Mouse (Mus musculus) frontal cortex, adult (tissue): ENCODE data around the gene Tbc1d1.
A peak's percentile ranks its signal among the peaks of the same experiment; 100 is the strongest.

ENCODE experiments used
- ATAC-seq: cut with Nextera tagmentation; 2 replicates; pipeline ENCODE4 v1.9.2; 2017; ENCODE audit warnings: mild to moderate bottlenecking, moderate library complexity, mixed read lengths; ENCODE audit not compliant: low TSS enrichment

Gene Tbc1d1

DNA sequence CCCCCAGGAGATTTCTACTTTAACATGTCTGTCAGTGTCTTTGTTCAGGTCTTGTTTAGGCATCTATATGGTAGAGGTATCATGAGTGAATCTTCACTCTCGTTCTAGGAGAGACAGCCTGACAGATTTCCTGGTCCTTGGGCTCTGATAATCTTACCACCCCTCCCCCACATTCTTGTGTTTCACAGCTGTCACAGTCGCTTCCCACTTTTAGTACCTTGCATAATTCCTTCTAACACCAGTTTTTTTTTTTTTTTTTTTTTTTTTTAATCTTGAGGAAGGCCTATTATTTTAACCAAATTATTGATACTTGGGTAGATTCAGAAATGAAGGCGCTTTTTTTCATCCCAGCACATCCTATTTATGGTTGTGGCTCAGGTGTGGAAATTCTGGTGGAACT, 81.6 kb downstream of the Tbc1d1 start:
- no peak for ATAC-seq

DNA sequence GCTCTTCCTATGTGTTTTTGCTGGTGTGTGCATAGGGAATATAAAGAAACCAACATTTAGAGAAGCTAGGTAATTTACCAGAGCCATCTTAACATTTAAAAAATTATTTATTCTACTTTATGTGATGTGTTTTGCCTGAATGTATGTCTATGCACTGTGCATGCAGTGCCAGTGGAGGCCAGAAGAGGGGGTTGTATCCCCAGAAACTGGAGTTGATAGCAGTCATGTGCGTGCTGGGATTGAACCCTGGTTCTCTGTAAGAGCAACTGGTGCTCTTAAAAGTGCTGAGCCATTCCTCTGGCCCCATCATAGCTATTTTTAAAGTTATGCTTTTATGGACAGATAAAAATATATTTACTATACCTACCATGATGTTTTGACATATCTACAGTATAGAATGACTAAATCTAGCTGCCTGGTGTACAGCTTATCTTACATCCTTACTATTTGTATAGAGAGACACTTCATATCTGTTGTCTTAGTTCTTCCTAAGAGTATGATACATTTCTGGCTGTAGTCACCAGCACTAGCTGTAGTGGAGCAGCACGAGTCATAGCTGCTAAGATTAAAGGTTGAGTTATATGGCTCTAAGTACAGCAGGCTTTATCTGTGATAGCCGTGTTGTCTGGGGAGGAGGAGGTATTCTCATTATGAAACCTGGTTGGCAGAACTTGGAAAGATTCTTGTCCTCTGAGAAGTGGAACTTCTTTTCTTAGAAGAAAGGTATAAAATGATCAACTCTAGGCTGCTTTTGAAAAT, 83.0 kb downstream of the Tbc1d1 start:
- no peak for ATAC-seq

DNA sequence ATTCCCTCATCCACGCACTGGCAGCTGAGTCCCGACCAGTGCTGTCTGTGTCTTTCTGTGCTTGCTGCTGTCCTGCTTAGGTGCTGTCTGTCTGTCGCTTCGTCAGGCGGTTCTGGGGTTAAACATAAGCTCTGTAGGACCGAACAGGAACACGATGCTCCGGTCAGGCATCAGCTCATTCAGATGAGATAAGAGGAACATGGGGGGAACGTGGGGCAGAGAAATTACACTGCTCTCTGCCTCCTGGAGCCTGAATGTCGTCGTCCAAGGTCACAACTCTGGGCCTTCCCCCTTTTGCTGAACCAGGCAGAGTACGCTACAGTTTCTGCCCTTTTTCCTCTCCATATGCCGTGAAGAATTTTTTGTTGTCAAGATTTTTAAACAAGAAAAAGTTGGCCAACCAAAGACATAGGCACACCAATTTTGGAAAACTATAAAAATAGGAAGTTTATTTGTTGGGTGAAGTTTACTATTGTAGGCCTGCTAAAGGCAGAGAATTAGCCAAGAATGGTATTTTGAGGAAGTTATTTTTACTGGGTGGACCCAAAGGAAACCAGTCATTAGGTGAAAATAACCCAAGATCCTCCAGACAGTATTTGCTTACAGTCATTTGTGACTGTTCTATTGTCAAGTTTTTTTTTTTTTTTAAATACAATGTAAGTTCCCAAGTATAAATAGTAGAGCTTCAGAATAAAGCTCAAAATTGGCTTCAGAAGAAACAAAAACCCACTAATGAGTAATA, 85.0 kb downstream of the Tbc1d1 start:
- ATAC-seq, result no peak

DNA sequence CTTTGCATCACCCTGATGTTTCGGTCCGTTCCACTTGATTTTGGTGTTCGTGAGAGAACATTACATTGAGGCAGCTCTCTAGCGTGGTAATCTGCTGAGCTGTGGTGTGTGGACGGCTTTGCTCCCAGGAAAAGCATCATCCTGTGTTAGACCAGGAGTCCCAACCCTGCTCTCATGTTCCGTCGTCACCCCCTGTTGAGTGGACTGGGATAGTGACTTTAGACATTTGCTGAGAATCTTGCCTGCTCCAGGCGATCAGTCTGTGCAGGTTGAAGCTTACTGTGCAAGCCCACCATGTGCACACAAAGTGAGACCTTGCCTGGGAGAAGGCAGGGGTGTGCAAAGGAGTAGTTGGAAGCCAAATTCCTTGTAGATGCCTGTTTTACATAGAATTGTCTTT, 85.8 kb downstream of the Tbc1d1 start:
- no peak for ATAC-seq

DNA sequence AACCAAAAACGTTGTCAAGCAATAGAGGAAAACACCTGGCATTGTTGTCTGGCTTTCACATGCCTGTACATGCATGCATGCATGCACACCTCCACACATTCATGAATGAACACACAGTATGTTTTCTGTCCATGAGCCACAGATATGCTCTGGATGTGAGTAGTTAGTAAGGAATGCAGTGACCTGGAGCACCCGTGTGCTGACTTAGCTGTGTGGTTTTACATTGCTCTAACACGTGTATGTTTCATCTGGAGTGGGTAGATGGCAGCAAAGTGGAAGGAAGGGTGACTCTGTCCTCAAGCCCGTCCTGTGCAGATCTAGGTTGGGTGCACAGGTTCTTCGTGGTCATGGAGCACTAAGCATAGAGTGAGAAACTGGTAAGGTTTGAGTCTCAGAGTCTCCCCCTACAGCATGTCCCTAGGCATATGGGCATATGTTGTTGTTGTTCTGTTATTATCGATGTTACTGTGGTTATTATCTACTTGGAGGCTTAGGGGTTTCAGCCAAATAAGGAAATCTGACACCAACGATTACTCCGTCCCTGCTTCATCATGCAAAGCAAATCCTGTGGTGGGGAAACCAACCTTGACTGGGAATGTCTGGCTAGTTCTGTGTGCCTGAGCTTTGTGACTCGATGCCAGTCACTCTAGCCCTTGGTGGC, 86.8 kb downstream of the Tbc1d1 start:
- no peak for ATAC-seq

DNA sequence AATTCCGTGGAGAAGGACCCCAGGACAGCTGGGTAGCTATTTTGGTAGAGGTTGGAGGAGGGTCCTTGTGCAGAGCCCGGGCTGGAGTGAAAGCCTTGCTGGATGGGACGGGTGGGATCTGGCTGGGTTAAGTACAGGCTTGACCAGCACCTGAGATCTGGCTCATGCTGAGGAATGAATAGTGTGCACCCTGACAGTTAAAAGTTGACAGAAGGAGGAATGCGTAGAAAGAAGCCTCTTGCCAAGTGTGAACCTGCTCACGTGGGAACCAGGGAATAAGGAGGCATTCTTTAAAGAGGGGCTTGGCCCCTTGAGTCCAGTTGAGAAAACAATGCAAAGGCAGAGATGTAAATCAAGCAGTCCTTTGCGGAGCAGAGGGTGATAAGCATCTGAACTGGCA, 87.6 kb downstream of the Tbc1d1 start:
- ATAC-seq, result no peak

DNA sequence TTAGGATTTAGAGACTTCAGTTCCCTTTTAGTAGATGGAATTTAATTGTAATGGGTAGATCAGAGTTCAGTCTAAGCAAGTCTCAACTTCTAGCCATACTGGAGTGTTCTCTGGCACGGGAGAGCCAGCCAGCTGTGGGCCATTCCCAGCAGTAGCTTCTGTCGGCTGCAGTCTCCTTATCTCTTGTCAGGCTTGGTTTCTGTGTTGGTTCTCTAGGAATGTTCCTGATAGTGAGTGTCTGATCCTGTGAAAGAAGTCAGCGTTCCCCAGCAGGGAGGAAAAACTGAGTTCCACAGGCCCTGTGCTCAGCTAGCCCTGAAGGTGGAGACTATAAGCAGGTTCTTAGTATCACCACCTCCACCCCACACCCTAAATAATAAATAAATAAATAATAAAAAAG, 88.2 kb downstream of the Tbc1d1 start:
- no peak for ATAC-seq

DNA sequence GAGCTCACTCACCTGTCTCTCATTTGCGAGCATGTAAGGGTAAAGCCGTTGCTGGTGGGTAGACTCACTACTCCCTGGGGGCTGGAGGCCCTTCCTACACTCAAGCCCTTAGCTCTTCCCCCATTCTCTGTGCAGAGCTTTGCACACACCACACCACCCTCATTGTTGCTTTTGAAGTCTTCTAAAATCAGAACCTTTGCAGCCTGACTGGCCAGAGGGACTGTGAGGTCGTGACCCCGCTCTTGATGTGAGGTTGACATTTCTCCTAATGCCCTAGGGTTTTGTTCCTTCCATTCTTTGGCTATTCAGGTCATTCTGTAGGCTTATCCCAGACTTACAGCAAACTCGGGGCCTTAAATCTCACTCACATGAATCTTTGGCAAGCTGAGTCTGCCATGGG, 88.6 kb downstream of the Tbc1d1 start:
- no peak for ATAC-seq

DNA sequence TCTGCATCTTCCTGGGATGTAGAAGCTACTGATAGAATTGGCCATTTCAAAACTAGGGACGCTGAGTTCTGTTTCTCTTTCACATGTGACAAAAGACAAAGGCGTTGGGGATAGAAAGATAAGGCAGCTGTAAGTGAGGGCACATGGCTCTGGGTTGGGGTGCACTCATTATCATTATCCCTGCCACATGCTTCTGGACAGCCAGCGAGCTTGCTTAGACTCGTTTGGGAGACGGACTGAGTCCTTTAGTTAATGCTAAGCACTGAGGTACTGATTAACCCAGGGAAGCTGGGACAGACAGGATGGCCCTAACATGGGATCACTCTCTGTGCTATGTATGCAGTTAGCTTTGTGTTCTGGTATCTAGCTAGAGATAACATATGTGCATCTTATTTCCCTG, 95.3 kb downstream of the Tbc1d1 start:
- no peak for ATAC-seq

DNA sequence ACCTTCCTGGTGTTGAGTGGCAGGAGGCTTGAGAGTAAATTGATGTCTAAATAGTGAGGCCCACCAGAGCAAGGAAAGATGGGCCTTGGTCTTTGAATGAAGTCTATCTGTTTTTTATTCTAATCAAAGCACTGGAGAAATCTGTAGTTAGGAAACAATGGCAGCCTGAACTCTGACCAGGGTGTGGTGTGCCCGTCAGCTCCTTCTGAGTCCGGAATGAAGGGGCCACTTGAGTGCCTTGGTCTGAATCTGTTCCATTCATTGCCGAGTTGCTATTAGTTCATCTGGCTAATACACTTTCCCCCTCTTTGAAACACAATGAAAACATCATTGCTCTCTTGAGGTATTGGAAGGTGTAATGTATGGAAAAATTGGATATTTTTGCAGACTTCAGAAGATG, 98.2 kb downstream of the Tbc1d1 start:
- no peak for ATAC-seq

DNA sequence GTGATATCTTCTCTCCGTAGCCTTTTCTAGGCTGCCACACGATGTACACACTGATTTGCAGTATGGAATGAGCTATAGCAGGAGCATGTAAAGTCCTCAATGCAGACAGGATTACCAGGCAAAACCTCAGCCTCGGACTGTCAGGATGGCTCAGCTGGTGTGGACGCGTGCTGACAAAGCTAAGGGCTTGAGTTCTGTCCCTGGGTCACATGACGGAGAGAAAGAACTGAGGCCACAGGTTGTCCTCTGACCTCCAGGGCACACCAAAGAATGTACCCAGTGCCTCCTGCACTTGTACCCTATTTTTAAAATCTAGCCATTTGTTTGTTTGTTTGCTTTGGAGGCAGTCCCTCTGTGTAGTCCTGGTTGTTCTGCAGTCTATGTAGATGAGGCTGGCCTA, 98.9 kb downstream of the Tbc1d1 start:
- no peak for ATAC-seq

DNA sequence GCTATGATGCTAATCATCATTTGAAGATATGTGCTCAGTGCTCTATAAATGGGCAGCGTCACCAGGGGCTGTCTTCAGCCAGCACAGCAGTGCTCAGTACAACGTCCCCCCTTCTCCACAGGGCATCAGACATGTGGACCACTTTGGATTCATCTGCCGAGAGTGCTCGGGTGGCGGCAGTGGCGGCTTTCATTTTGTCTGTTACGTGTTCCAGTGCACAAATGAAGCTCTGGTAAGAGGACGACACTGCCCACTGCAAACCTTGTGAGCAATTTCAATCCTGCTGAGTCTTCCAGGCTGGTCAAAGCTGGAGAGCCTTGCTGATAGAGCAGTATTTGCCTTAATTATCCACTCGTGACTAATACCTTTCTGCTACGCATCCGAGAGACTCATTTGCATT, 107.2 kb downstream of the Tbc1d1 start:
- no peak for ATAC-seq

DNA sequence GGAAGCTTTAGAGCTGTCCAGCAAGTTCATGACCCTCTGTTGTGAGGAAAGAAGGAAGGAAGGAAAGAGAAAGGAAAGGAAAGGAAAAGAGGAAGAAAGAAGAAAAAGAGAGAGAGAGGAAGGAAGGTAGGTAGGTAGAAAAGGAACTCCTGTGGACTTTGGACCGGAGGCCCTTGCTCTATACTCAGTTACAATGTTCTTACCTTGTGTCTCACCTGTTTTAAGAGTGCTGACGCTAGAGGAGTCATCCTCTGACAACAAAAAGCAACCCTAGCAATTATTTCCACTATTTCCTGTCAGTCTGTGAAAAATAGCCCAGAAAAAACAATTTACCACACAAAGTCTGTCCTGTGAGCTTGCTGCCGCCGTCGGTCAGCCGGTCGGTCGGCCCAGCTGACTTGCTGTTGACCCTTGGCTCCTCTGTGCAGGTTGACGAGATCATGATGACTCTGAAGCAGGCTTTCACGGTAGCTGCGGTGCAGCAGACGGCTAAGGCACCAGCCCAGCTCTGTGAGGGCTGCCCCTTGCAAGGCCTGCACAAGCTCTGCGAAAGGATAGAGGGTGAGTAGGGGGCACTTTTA, 107.9 kb downstream of the Tbc1d1 start:
- ATAC-seq, result no peak

DNA sequence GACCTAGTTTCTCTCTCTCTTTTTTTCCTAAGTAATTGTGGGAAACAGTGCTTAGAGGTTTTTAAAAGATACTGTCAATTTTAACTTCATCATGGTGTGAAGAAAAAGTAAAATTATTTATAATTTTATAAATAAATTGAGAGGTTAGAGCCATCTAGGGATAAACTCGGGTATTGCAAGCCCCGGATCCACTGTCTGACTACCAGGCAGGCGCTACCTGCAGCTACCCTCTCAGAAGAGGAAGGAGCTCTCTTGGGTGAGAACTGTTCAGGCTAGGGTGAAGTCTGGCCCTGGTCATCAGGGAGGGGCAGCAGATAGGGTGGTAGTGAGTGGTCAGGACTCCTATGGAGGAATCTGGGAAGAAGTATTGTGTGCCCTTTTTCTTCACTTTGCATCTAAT, 109.0 kb downstream of the Tbc1d1 start:
- ATAC-seq, result peak; percentile 76; the same call in 1 of the 2 replicates

DNA sequence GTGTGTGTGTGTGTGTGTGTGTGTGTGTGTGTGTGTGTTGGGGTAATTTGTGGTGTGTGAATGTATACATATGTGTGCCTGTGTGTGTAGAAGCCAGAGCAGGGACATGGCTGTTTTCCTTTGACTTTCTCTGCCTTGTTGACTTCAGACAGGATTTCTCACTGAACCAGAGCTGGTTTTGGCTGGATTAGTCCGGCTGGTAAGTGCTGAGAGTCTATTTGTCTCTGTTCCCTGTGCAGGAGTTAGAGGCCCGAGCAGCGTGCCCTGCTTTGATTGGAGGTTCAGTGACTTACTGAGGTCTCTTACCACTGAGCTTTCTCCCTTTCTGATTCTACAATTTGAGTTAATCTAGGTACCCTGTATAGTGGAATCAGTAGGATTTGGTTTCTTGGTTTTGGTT, 109.8 kb downstream of the Tbc1d1 start:
- no peak for ATAC-seq

DNA sequence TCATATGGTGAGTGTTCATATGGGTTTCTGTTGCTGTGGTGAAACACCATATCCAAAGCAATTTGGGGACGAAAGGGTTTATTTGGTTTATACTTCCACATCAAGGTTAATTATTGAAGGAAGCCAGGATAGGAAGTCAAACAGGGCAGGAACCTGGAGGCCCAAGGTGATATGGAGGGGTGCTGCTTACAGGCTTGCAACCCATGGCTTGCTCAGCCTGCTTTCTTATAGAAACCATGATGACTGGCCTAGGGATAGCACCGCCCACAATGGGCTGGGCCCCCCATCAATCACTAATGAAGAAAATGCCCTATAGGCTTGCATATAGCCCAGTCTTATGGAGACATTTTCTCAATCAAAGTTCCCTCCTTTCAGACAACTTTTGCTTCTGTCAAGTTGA, 110.4 kb downstream of the Tbc1d1 start:
- no peak for ATAC-seq

DNA sequence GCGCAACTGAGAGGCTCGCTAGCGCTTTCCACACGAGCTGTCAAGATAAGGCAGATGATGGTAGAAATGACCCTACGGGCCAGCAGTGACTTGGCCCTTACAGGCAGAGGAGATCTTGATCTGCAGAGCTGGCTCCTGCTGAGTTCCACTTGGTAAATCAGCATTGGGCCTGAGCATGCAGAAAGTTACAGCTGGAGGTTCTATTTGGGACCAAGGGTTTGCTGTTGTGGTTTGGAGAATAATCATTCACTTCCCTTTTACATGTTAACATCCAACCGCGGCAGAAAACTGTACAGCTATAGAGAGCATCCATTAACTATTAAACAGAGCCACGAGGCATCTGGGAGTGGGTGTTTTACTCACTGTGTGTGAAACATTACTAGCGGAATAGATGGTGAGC, 111.2 kb downstream of the Tbc1d1 start:
- ATAC-seq, result no peak

DNA sequence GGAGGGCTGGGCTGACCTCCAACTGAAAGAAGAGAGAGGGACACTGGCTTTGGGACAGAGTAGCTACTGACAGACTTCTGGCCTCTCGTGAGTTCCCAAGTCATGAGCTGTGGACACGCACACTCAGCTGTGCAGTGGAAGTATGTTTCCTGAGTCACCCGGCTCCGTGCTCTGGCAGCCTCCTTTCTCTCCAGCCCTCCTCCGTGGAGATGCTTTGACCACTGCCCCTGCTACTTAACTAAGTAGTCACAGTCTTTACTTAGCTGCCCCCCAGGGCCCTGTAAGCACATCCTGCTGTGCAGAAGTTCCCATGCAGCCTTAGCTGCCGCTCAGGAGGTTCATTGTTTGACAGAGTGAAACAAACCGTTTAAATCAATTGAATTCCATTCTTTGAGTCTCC, 113.6 kb downstream of the Tbc1d1 start:
- no peak for ATAC-seq

DNA sequence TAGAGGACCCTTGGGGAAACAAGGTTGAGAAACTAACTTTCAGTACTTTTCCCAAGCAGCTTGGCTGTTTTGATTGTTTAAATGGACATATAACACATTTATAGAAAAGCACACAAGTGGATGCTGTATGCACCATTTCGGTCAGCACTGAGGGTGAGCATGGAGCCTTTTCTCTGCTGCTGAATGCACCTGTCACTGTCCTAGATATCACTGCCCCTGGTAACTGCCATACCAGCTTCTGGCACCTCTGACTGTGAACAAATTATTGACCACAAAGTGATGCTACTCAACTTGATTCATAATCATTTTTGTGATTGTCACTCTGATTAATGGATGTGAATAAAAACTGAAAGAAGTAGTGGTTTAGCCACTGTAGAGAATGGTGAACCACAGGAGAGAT, 117.4 kb downstream of the Tbc1d1 start:
- no peak for ATAC-seq

DNA sequence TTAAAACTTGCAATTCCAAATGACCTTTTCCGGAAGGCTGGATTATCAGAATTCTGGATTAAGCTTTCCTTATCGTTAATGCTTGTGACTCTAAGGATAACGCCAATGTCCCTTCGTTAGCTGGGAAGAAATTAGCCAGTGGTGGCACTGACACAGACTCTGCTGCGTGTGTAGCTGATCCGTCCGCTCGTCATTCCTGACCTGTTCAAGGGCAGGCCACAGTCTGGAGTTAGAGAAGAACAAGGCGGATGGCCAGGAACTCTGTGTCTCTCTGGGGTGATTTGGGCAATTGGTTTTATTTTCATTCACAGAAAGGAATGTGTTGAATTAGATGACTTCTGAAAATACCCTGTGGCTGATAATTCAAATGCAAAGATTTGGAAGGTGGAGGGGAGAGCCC, 118.2 kb downstream of the Tbc1d1 start:
- ATAC-seq, result no peak

DNA sequence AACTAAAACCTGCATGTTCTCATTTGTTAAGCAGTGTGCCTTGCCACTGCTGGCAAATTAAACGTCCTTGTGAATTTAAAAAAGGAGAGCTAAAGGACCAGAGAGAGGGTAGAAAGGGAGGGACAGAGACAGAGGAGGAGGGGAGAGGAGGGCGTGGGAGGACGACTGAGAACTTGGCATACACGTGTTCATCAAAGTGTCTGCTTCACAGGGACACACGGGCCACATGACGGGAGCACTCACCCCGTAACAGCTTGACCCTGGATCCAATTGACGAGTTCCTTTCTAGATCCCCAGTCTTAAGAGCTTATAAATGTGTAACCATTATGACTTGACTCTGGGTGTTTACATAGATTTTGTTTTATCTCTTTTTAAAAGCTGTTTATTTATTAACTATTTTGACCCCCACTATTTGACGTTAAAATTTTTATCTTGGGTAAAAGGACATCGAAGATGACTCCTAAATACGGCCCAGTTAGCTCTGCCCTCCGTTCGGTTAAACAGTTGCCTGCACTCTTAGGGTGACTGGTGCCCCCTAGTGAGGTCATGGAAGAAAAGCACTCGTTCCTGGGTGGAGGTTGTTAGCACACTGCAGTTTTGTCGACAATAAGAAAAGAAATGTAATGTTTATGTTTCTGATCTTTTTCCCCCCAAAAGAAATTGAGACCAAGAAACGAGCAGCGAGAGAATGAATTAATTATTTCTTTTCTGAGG, 118.8 kb downstream of the Tbc1d1 start:
- ATAC-seq, result peak; percentile 91

DNA sequence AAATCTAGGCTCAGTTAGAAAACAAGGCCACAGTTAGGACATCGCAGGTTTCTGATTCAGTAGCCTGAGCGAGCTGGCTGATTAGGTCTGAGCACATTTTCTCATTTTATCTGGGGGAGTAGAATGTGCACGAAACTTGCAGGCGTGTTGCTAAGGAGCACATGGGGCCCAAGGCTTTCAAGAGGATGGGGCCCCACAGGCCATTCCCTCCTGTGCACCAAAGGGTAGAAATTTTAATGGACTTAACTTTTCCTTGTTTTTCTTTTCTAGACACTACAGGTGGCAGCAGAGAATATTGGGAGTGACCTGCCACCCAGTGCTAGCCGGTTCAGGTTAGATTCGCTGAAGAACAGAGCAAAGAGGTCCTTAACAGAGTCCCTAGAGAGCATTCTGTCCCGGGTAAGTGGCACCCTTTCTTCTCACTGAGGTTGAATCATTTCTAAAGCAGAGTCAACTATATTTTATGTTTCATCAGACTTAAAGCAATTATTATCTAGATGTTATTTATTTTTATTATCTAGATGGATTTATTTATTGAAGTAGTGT, 121.6 kb downstream of the Tbc1d1 start:
- ATAC-seq, result no peak
